Mouse (Mus musculus) neural tube, embryonic 10.5 days (tissue): ENCODE measurements around the gene Gm10840.
A peak's percentile ranks its signal among the peaks of the same experiment; 100 is the strongest.
"Not testable (repeated sequence)": the region's sequence is repeated elsewhere in the genome, so short reads cannot be mapped to it uniquely, and the experiment has no call there.

Source experiments
- DNase-seq: peaks from one replicate; pipeline ENCODE4 v3.0.0-alpha.2; 2017; ENCODE audit warnings: low spot score; ENCODE audit errors: extremely low spot score

Gene Gm10840

DNA sequence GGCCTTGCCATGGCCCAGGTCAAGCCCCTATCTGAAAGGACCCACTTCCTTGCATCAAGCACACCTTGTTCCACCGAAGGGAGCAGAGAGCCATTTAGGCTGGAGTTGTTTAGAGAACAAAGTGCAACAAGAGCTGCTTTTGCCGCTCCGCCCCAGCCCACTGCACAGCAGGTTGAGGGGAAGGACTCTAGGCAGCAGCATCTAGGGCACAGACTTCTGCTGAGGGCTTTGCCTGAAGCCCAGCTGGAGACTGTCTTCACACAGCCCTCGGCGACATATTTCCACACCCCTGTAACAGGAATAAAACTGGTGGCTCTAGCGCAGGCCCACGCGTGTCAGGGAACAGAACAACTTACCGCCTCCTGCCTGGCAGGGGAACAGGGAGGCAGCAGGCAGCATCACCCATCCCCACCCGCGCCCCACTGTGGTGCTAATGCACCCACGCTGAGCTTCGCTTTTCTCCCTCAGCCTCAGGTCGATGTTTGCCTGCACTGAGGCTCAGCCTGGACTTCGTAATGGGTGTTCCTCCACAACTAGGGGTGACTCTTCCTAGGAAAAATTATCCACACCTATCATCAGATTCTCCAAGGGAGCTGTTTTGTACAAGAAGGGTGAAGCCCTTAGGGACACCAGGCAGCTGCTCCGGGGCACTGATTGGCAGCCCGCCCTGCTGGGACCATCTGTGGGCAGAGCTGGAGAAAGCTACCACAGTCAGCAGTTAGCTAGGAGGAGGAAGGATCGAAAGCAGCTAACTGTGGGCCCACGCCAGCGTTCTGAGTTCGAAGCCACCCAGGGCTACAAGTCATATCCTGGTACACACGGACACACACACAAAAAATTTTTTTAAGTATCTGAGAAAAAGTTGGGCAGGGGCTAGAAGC is at the start of gene Gm10840, which contains the start of gene Limd2:
Gm10840 (plus strand) TSS at position 10 of the 881 bp plus-strand sequence.
Limd2 (minus strand) TSS at position 20 of the 881 bp plus-strand sequence.
- DNase-seq, result peak; percentile 78

GRCm38 (mm10) chr11:106111688-106112087 is 49.0 kb upstream of the Gm10840 start:
- DNase-seq, result no peak

DNA sequence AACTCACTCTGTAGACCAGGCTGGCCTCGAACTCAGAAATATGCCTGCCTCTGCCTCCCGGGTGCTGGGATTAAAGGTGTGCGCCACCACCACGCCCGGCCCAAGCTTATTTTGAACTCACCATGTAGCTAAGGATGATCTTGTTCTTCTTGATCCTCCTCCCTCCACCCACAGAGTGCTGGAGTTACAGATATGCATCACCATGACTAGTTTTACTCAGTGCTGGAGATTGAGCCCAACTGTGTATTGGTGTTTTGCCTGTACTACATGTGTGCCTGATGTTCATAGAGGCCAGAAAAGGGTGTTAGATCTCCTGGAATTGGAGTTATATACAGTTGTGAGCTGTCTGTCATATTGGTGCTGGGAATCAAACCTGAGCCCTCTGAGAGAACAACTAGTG is 38.4 kb upstream of the Gm10840 start:
- DNase-seq, result no peak

DNA sequence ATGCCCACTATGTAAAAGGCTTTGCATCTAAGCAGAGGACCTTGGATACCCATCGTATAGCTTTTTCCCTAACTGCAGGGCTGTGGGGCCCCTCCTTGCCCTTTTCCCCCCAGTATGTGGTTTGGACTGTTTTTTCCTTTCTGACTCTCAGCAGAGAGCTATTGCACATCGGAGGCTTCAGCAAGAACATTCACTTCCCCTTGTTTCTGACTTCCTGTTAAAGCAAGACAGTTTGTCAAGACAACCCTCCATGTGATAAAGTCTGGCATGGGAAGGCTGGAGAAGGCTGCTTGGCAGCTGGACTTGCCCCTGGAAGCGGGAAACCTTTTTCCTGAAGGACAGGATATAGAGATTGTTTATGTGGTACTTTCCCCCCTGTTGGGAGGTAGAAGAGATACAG is 37.9 kb upstream of the Gm10840 start:
- DNase-seq, result no peak

DNA sequence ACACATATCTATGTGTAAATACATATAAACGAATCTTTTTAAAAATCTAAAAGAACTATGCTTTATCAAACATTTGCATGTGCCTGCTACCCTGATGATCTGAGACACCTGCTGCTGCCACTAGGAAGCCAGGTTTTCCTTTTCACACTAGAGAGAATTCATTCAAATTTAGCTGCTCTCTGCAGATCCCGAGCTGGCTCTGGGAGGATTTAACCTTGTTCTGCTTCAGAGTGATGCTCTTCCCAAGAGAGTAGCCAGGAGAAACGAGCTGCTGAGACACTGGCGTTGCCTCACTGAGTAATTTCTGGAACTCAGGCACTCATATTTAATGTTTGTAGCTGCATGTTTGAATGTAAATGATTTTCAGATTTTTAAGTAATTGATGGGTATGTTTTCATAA is 35.9 kb upstream of the Gm10840 start:
- no peak for DNase-seq

GRCm38 (mm10) chr11:106125827-106126226 is 34.8 kb upstream of the Gm10840 start:
- DNase-seq, result no peak

- not testable (repeated sequence) for DNase-seq
These were observed 33.8 kb upstream of the Gm10840 start for GRCm38 (mm10) chr11:106126727-106127373.

- no peak for DNase-seq
These were observed 31.2 kb upstream of the Gm10840 start for GRCm38 (mm10) chr11:106129477-106129876.

GRCm38 (mm10) chr11:106132516-106132915 is 28.1 kb upstream of the Gm10840 start:
- DNase-seq, result no peak

- DNase-seq, result no peak
These were observed 25.8 kb upstream of the Gm10840 start for GRCm38 (mm10) chr11:106134580-106135528.

- DNase-seq, result no peak
These were observed 9.4 kb upstream of the Gm10840 start for GRCm38 (mm10) chr11:106151219-106151618.

- no peak for DNase-seq
These were observed 8.5 kb upstream of the Gm10840 start for GRCm38 (mm10) chr11:106152132-106152531.

- no peak for DNase-seq
These were observed 6.6 kb upstream of the Gm10840 start for GRCm38 (mm10) chr11:106154091-106154490.

- DNase-seq, result no peak
These were observed 5.9 kb upstream of the Gm10840 start for GRCm38 (mm10) chr11:106154770-106155169.

- no peak for DNase-seq
These were observed 4.9 kb upstream of the Gm10840 start for GRCm38 (mm10) chr11:106155761-106156160.

DNA sequence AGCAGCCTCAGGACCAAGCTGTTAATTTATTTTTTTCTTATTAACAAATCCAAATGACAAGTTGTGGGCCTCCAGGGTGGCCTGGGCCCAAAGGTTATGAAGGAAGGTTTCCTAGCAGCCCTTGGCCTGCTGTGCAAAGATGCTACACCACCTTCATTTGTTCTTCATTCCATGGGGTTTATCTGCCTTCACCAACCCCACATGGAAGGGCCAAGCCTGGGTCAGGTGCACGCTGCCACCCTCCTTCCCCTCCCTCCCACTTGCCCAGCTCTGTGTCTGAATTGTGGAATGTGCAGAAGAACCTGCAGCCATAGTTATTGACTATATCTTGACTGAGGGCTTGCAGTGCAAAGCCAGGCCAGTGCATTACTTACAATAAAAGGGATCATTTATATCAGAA is 4.4 kb upstream of the Gm10840 start:
- DNase-seq, result no peak

GRCm38 (mm10) chr11:106157154-106157553 is 3.5 kb upstream of the Gm10840 start:
- no peak for DNase-seq

DNA sequence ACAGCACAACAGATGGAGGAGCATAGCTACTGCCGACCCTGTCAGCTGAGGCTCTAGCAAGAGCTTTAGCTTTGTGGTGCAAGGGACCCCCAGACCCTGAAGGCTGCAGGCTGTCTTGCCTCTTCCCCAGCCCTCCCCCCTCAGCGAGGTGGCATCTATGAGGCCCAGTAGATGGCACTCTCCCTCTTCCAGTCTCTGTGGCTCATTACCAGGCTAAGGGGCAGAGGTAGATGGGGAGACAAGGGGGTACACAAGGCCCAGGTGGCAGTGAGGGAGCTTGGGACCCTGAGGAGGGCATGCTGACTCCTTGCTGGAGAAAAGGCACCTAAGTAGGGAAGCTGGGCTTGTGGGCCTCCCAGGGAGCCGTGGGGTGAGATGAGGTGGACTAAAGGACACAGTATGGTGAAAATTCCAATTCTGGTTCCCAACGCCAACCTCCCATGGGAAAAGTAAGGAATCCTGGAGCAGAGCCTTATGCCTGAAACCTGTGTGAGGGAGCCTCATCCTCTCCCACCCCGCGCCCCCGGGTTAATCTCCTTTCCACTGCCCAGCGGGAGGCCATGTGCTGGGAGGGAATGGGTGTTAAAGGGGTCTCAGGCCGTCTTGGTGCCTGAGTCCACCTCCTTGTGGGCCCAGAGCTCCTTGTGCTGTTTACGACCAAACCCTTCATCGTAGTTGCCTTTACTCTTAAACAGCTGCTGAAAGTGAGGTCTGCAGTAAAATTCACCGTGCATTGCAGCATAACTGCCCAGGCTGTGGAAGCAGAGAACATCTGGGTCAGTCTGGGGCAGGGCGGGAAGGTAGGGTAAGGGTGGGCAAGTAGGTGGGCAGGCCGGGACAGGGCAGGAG is 2.3 kb upstream of the Gm10840 start:
- DNase-seq, result no peak

DNA sequence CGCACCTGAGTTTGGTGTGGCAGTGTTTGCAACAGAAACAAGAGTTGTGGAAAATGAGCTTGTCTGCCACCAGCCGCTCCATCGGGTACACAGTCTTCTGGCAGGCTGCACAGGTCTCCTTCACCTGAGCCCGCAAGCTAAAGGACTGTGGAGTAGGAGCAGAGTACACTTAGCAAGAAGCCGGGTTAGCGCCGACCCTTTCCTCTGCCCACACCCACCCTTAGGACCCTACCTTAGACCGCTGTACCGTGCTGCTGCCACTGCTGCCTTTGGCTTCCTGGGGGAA is 1.8 kb upstream of the Gm10840 start:
- no peak for DNase-seq

GRCm38 (mm10) chr11:106159216-106159920 is 1.3 kb upstream of the Gm10840 start:
- peak; percentile 73 for DNase-seq
